Mouse (Mus musculus) thymus, adult 2 months (tissue): ENCODE data around the gene Bag3.
"Not testable (repeated sequence)": the region's sequence is repeated elsewhere in the genome, so short reads cannot be mapped to it uniquely, and the experiment has no call there.

Source experiments
- CTCF ChIP-seq: fragments of 200-500 bp; IDR thresholded peaks from 2 replicates; pipeline ENCODE4 v1.5.1; 2012; ENCODE audit warnings: mild to moderate bottlenecking, control low read depth, low read length, moderate library complexity, borderline replicate concordance; ENCODE audit not compliant: control insufficient read depth, poor library complexity, insufficient read depth; ENCODE audit errors: extremely low read depth
- POLR2A ChIP-seq: fragments of 200-500 bp; IDR thresholded peaks from 2 replicates; pipeline ENCODE4 v1.6.1; 2012; ENCODE audit warnings: mild to moderate bottlenecking, low read length, control low read depth, moderate library complexity; ENCODE audit not compliant: control insufficient read depth, poor library complexity, insufficient read depth; ENCODE audit errors: extremely low read depth

DNA sequence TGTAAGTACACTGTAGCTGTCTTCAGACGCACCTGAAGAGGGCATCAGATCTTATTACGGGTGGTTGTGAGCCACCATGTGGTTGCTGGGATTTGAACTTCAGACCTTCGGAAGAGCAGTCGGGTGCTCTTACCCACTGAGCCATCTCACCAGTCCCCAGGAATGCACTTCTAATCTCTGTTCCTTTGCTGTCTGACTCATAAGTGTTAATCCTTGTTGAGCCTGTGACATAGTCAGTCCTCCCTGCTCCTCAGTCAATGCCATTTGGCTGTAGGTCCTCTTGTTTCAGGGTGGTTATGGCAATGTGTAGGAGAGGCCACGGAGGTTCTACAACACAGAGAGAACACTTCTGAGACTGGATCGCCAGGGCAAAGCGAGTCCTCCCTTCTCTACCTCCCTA lies 47.2 kb downstream of the Bag3 start:
- TF ChIP-seq CTCF, POLR2A: not testable (repeated sequence)
